Mouse (Mus musculus) liver, postnatal 0 days (tissue): ENCODE measurements around the gene Hspb1. TPM values are rescaled to one million over a fixed set of nuclear protein-coding genes. Genes with fewer than 3 reads are reported as not detected.

Experiments
- ATAC-seq: fragments of 200-750 bp; cut with Nextera tagmentation; 2 replicates; pipeline ENCODE4 v1.8.0; 2017; ENCODE audit warnings: mild to moderate bottlenecking, moderate library complexity
- DNase-seq: peaks from one replicate; pipeline ENCODE4 v3.0.0-alpha.2; 2016
- H3K27ac ChIP-seq: fragments of 300-500 bp; sonication (generic); 2 replicates; pipeline ENCODE4 v1.5.1; 2014; ENCODE audit warnings: antibody characterized with exemption, moderate library complexity, mild to moderate bottlenecking, low read depth
- H3K27me3 ChIP-seq: fragments of 300-500 bp; sonication (generic); 2 replicates; pipeline ENCODE4 v1.6.1; 2014; ENCODE audit warnings: low read length, control low read depth, mixed read lengths; ENCODE audit not compliant: insufficient read depth
- H3K36me3 ChIP-seq: fragments of 300-500 bp; sonication (generic); replicated peaks from 2 replicates; pipeline ENCODE4 v1.6.1; 2014; ENCODE audit warnings: mild to moderate bottlenecking, control low read depth, low read length, moderate library complexity, mixed read lengths; ENCODE audit not compliant: insufficient read depth
- H3K4me1 ChIP-seq: fragments of 300-500 bp; sonication (generic); 2 replicates; pipeline ENCODE4 v1.6.1; 2014; ENCODE audit warnings: antibody characterized with exemption, mild to moderate bottlenecking, control low read depth; ENCODE audit not compliant: insufficient read depth
- H3K4me2 ChIP-seq: fragments of 300-500 bp; sonication (generic); 2 replicates; pipeline ENCODE4 v1.6.1; 2014; ENCODE audit warnings: low read depth, mild to moderate bottlenecking, low read length, moderate library complexity, mixed read lengths
- H3K4me3 ChIP-seq: fragments of 300-500 bp; sonication (generic); 2 replicates; pipeline ENCODE4 v1.5.1; 2014; ENCODE audit warnings: low read depth, low read length
- H3K9ac ChIP-seq: fragments of 300-500 bp; sonication (generic); replicated peaks from 2 replicates; pipeline ENCODE4 v1.6.1; 2014; ENCODE audit warnings: mild to moderate bottlenecking, moderate library complexity
- H3K9me3 ChIP-seq: fragments of 300-500 bp; sonication (generic); 2 replicates; pipeline ENCODE4 v1.6.1; 2016; ENCODE audit warnings: mild to moderate bottlenecking, control low read depth, low read length, mixed read lengths
- CTCF ChIP-seq: sonication (generic); IDR thresholded peaks from 2 replicates; pipeline ENCODE4 v1.5.1; 2016; ENCODE audit warnings: antibody characterized with exemption, low read depth
- EP300 ChIP-seq: IDR thresholded peaks from 2 replicates; pipeline ENCODE4 v1.6.1; 2016; ENCODE audit warnings: antibody characterized with exemption, low read depth, mild to moderate bottlenecking
- WGBS: fragments of 180-500 bp; shearing (Covaris S2); extraction: QIAGEN DNeasy Blood & Tissue Kit; methylation state at CpG from one replicate; pipeline ENCODE4 v1.1.7; 2014; ENCODE audit not compliant: insufficient replicate concordance; 5-methylcytosine and 5-hydroxymethylcytosine counted together
- polyA plus RNA-seq: library from polyadenylated mRNA; unstranded; fragments of >200 nt; fragmentation: Nextera tagmentation; extraction: Ambion mirVana; gene quantifications from 2 replicates; pipeline ENCODE4 v1.2.1, GENCODE M21; 2015

Gene Hspb1
- polyA plus RNA-seq, 1 experiment from 2014 or later = 4.5 TPM

DNA sequence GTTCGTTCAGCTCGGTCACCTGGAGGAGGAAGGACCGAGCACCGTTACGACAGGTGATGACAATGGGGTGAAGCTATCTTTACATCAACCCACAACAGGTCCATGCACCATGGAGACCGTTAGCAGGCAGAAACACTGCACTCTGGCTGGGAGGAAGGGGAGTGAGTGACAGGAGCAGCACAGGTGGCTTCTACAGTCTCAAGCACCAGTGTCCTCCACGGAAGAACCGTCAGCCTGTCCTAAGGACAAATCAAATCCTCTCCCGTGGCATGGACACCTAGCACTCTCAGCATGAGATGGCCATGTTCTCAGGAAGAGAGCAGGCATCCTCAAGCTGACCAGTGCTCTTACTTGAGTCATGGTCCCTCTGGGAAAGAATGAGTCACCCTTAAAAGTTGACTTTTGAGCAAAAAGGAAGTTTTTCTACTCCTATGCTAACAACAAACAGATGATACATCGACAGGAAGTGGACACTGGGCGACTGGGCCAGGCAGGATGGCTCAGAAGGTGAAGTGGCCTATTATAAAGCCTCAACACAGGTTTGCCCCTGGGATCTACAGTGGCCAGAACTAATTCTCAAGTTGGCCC, 24.0 kb downstream of the Hspb1 start:
- Histone ChIP-seq H3K27ac (0 out of 2 replicates have a peak overlapping the region, but pooled peaks have one; percentile 24), H3K27me3 (no peaks in the 10 kb centered on the region), H3K4me1 (peaks cover 51% of the 10 kb centered on the region), H3K9ac (no peak overlapping the region), H3K4me2 (no peak overlapping the region), H3K9me3 (no peaks in the 10 kb centered on the region), H3K4me3 (no peak overlapping the region), H3K36me3 (peaks cover 39% of the 10 kb centered on the region)
- ATAC-seq (no peak), DNase-seq (no peak)
- TF ChIP-seq CTCF (no peak), EP300 (no peak)
- WGBS = 81% methylated on average over 11 of the region's 11 CpGs

DNA sequence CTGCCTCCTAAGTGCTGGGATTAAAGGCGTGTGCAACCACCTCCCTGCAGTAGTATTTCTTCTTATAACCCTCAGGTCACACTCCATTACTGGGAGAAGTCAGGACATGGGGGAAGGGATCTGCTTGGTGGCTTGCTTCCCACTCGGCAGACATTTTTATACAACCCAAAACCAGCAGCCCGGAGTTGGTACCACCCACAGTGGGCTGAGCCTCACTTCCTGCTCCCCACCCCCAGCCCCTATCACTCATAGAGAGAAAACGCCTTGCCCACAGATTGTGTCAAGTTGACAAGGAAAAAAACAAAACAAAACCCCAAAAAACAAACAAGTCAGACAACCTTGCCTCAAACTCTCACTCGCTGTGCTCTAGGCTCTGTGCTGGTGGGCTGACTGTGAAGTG, 25.5 kb downstream of the Hspb1 start:
- Histone ChIP-seq H3K9ac (no peak overlapping the region), H3K36me3 (peaks cover 43% of the 10 kb centered on the region), H3K4me2 (no peak overlapping the region), H3K4me3 (no peak overlapping the region), H3K27me3 (no peaks in the 10 kb centered on the region), H3K27ac (peak overlapping the region; percentile 74), H3K9me3 (no peaks in the 10 kb centered on the region), H3K4me1 (peaks cover 43% of the 10 kb centered on the region)
- DNase-seq = no peak
- no peak for ATAC-seq
- TF ChIP-seq EP300 (no peak), CTCF (no peak)
- 34% methylated on average over 5 of the region's 5 CpGs for WGBS

DNA sequence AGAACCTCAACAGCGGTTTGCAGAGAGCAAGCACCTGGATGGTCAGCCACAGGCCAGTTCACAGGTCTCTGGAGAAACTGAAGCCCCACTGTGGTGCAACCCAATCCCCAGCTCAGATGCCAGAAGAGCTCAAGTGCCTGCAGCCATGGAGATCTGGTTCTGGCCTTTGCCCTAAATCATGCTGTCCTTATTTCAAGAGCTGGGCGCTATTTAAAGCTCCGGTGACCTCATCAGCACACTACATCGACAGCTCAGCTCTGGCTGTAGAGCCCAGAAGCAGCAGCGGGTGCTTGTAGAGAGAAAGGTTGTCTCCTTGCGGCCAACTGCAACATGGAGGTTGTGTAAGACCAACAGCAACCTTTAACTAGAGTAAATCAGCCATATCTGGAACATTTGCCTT, 26.4 kb downstream of the Hspb1 start:
- DNase-seq = peak; percentile 55
- Histone ChIP-seq H3K27me3 (no peaks in the 10 kb centered on the region), H3K4me3 (no peak overlapping the region), H3K9ac (no peak overlapping the region), H3K4me1 (peaks cover 39% of the 10 kb centered on the region), H3K27ac (peak overlapping the region; percentile 74), H3K4me2 (no peak overlapping the region), H3K36me3 (peaks cover 48% of the 10 kb centered on the region), H3K9me3 (no peaks in the 10 kb centered on the region)
- WGBS = 54% methylated on average over 6 of the region's 6 CpGs
- TF ChIP-seq CTCF = peak; percentile 13; the same call in 1 of the 2 replicates
- peak; percentile 53; the same call in 1 of the 2 replicates for TF ChIP-seq EP300
- peak; percentile 86 for ATAC-seq

DNA sequence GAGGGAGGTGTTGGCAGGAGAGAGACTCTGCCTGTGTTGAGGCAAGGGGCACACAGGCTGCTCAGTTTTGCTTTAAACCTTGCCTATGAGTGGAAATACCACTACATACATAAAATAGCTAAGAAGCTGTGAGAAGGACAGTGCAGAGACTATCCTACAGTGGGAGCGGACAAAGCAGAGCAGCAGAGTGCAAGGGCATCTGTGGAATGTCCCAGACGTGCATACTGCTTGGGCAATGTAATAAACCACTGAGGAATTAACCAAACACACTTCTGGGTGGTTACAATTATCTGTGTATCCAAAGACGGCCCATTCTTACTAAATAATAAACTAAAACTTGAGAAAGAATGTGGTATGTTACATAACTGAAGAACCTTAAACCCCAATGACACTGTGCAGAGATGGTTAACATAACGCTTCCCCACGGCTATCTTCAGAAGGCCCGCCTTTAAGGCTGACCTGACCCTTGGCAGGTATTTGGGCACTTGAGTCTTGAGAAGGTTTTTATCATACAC, 28.4 kb downstream of the Hspb1 start:
- Histone ChIP-seq H3K9ac (no peak overlapping the region), H3K4me2 (no peak overlapping the region), H3K27me3 (no peaks in the 10 kb centered on the region), H3K36me3 (peaks cover 41% of the 10 kb centered on the region), H3K4me1 (peaks cover 32% of the 10 kb centered on the region), H3K9me3 (no peaks in the 10 kb centered on the region), H3K27ac (peak overlapping the region; percentile 51; the same call in 1 of the 2 replicates), H3K4me3 (no peak overlapping the region)
- WGBS = 72% methylated on average over 6 of the region's 6 CpGs
- no peak for DNase-seq
- ATAC-seq = no peak
- TF ChIP-seq EP300 (no peak), CTCF (no peak)

DNA sequence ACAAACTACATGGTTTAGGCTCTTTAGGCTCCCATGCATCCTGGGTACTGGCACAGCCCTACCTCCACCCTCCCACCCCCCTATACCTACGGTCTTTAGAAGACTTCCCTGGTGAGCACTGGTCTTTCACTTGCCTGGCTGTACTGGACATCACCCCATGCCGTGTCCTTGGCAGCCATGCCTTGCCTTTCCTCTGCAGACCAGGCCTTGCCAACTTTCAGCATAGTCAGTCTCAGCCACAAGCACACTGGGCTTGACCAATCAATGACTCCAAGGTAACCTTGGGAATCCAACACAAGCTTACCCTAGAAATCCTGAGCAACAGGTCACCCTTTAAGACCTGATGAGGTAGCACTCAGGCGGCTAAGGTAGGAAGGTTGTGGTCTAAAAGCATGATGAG, 28.9 kb downstream of the Hspb1 start:
- no peak overlapping the region for H3K4me3 ChIP-seq
- H3K27me3 ChIP-seq = no peaks in the 10 kb centered on the region
- peaks cover 32% of the 10 kb centered on the region for H3K4me1 ChIP-seq
- H3K27ac ChIP-seq = 0 out of 2 replicates have a peak overlapping the region, but pooled peaks have one; percentile 1
- H3K4me2 ChIP-seq = no peak overlapping the region
- H3K36me3 ChIP-seq = peaks cover 41% of the 10 kb centered on the region
- 94% methylated on average over 3 of the region's 3 CpGs for WGBS
- DNase-seq (no peak), ATAC-seq (no peak)
- H3K9ac ChIP-seq = no peak overlapping the region
- no peaks in the 10 kb centered on the region for H3K9me3 ChIP-seq
- TF ChIP-seq CTCF (no peak), EP300 (no peak)

DNA sequence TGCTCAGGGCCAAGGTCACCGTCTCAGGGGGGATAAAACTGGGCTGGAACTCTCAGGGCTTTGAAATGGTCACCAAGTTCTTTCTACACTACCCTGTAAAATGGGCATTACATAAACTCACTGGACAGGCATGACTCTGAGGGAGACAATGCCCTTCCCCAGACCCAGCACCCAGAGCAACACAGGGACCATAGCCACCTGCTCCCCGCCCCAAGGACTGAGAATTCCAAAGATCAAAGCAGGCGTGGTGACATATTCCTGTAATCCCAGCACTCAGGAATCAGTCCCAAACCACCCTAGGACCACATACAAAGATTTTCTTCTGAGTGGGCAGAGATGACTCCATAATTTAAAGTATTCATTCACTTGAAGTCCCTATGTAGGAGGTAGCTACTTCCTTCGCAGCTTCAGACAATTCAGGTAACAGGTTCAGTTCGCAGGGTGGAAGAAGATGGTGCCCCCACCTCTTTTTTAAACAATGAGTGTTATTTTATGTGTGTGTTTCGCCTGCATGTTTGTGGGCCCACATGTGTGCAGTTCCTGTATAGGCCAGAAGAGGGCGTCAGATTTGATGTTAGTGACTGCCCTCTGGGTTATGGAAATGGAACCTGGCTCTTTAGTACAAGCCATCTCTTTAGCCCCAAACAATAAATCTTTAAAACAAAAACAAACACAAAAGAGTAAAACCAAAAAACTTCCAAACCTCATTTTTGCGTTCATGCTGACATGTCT, 29.8 kb downstream of the Hspb1 start:
- no peak overlapping the region for H3K4me3 ChIP-seq
- WGBS = 89% methylated on average over 8 of the region's 8 CpGs
- H3K9ac ChIP-seq = no peak overlapping the region
- TF ChIP-seq CTCF = peak; percentile 60
- TF ChIP-seq EP300 = no peak
- DNase-seq (no peak), ATAC-seq (no peak)
- peaks cover 32% of the 10 kb centered on the region for H3K4me1 ChIP-seq
- peaks cover 47% of the 10 kb centered on the region for H3K36me3 ChIP-seq
- no peaks in the 10 kb centered on the region for H3K27me3 ChIP-seq
- no peaks in the 10 kb centered on the region for H3K9me3 ChIP-seq
- H3K27ac ChIP-seq = no peak overlapping the region
- H3K4me2 ChIP-seq = no peak overlapping the region
